Mouse (Mus musculus) intestine, embryonic 15.5 days (tissue): ENCODE measurements around the gene Rack1. TPM values are rescaled to one million over a fixed set of nuclear protein-coding genes. Genes with fewer than 3 reads are reported as not detected.
"Not testable (repeated sequence)": the region's sequence is repeated elsewhere in the genome, so short reads cannot be mapped to it uniquely, and the experiment has no call there.

Source experiments
- ATAC-seq: fragments of 200-750 bp; cut with Nextera tagmentation; 2 replicates; pipeline ENCODE4 v1.8.0; 2017; ENCODE audit warnings: moderate TSS enrichment, moderate library complexity
- H3K27ac ChIP-seq: fragments of 300-500 bp; sonication (generic); 2 replicates; pipeline ENCODE4 v1.5.1; 2015; ENCODE audit warnings: mild to moderate bottlenecking, inconsistent platforms
- H3K27me3 ChIP-seq: fragments of 300-500 bp; sonication (generic); replicated peaks from 2 replicates; pipeline ENCODE4 v1.6.1; 2015; ENCODE audit warnings: inconsistent platforms
- H3K36me3 ChIP-seq: fragments of 300-500 bp; sonication (generic); 2 replicates; pipeline ENCODE4 v1.6.1; 2015; ENCODE audit warnings: inconsistent platforms
- H3K4me1 ChIP-seq: fragments of 300-500 bp; sonication (generic); replicated peaks from 2 replicates; pipeline ENCODE4 v1.6.1; 2015; ENCODE audit warnings: inconsistent platforms
- H3K4me2 ChIP-seq: fragments of 300-500 bp; sonication (generic); replicated peaks from 2 replicates; pipeline ENCODE4 v1.6.1; 2015; ENCODE audit warnings: mild to moderate bottlenecking, inconsistent platforms
- H3K4me3 ChIP-seq: fragments of 300-500 bp; sonication (generic); replicated peaks from 2 replicates; pipeline ENCODE4 v1.5.1; 2015; ENCODE audit warnings: inconsistent platforms
- H3K9ac ChIP-seq: fragments of 300-500 bp; sonication (generic); 2 replicates; pipeline ENCODE4 v1.6.1; 2015; ENCODE audit warnings: inconsistent platforms
- H3K9me3 ChIP-seq: fragments of 300-500 bp; sonication (generic); 2 replicates; pipeline ENCODE4 v1.6.1; 2016; ENCODE audit warnings: inconsistent platforms
- WGBS: fragments of 180-500 bp; shearing (Covaris S2); methylation state at CpG from one replicate; pipeline ENCODE4 v1.1.7; 2015; 5-methylcytosine and 5-hydroxymethylcytosine counted together
- polyA plus RNA-seq: library from polyadenylated mRNA; unstranded; fragments of >200 nt; fragmentation: Nextera tagmentation; extraction: Ambion mirVana; gene quantifications from 2 replicates; pipeline ENCODE4 v1.2.1, GENCODE M21; 2015

Rack1 gene
- polyA plus RNA-seq, 1 experiment from 2014 or later: 815 TPM

DNA sequence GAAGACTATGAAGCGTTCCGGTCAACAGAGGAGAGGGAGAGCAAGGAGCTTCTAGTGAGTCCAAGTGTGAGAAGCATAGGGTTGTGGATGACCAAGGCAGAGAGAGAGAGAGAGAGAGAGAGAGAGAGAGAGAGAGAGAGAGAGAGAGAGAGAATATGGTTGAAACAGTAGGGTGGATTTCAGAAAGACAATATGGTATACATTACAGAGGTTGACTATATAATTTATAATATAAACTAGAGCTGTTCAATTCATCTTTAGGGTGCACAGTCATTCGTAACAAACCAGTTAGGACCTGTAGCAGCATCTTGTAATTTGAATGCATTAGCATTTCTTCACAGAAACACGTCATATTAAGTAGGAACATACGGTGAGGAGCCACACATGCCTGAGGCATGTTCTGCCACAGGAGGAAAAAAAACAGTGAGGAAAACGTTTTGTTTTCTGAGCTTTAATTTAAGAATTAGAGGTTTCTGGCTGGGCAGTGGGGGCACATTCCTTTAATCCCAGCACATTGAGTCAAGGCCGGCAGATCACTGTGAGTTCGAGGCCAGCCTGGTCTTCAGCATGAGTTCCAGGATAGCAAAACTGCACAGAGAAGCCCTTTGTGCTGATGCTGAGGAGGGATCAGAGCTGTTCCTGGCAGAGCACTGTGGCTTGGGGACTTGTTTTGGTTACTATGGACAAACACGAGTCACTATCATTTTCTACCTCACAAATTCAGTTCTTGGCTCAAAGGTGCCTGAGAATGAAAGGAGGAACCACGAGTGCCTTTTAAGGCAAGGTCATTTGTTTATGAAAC is 38.9 kb downstream of the Rack1 start:
- no peak for ATAC-seq
- Histone ChIP-seq H3K4me2 (peak overlapping the region; percentile 91), H3K9me3 (no peaks in the 10 kb centered on the region), H3K36me3 (no peaks in the 10 kb centered on the region), H3K4me1 (peaks cover 4% of the 10 kb centered on the region), H3K27me3 (no peaks in the 10 kb centered on the region), H3K9ac (no peak overlapping the region), H3K27ac (no peak overlapping the region), H3K4me3 (peak overlapping the region; percentile 92)
- WGBS: 76% methylated on average over 10 of the region's 10 CpGs

DNA sequence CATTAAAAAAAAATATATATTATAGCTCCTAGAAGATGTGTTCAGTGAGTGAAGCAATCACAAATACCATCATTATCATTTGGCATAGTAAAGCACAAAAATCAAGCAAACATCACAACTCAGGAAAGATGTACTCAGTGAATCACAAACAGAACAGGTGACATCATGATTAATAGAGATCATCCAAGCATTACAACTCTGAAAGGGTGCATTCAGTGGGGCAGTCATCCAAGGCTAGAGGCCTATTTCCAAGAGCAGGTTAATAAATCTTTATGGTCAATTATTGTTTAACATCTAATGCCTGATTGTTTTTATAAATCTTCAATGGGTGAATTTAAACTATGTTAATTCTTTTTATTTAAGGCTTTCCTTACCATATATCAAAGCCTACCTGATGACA is 40.7 kb downstream of the Rack1 start:
- Histone ChIP-seq H3K9me3 (no peaks in the 10 kb centered on the region), H3K27me3 (no peaks in the 10 kb centered on the region), H3K4me2 (no peak overlapping the region), H3K4me3 (no peak overlapping the region), H3K4me1 (peaks cover 4% of the 10 kb centered on the region), H3K36me3 (no peaks in the 10 kb centered on the region), H3K27ac (no peak overlapping the region), H3K9ac (no peak overlapping the region)
- ATAC-seq: no peak

DNA sequence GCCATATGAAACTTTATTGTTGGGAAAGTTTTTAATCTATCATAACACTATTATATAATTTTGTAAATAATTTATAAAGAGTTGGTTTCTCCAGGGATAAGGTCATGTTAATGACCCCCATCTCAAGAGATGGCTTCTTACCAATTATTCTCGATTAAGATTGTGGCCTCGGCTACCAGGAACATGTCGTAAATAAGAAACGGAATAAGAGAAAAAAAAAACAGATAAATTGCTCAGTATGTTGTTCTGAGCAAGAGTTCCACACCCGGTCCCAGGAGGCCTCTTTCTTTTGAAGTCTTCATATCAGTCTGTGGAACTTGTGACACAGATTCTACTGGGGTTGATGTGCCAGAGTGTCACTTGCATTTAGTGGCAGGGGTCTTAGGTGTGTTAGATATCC is 41.1 kb downstream of the Rack1 start:
- 77% methylated on average over 5 of the region's 5 CpGs for WGBS
- no peaks in the 10 kb centered on the region for H3K36me3 ChIP-seq
- H3K9ac ChIP-seq: no peak overlapping the region
- H3K27ac ChIP-seq: no peak overlapping the region
- H3K27me3 ChIP-seq: no peaks in the 10 kb centered on the region
- H3K9me3 ChIP-seq: no peaks in the 10 kb centered on the region
- no peak overlapping the region for H3K4me3 ChIP-seq
- no peak overlapping the region for H3K4me2 ChIP-seq
- peaks cover 4% of the 10 kb centered on the region for H3K4me1 ChIP-seq
- ATAC-seq: no peak

DNA sequence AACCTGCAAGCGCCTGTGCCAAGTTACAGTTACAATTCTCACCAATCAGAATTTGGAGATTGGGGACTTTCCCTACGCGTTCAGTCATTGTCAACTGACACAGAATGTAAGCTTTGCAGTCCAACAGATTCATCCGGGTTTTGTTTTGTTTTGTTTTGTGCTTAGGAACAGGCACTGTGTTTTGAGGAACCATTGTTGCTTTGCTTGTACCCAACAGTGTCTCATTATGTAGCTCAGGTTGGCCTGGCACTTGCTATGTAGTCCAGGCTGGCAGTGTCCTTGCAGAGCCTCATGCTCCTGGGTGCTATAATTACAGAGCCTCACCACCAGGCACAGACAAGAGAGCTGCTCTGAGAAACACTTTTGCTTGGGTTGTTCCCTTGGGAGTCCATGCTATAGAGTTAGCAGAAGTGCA is 42.3 kb downstream of the Rack1 start:
- WGBS: 89% methylated on average over 4 of the region's 4 CpGs
- Histone ChIP-seq H3K4me2 (no peak overlapping the region), H3K9me3 (no peaks in the 10 kb centered on the region), H3K4me1 (no peaks in the 10 kb centered on the region), H3K27me3 (no peaks in the 10 kb centered on the region), H3K27ac (no peak overlapping the region), H3K9ac (no peak overlapping the region), H3K36me3 (no peaks in the 10 kb centered on the region), H3K4me3 (no peak overlapping the region)
- no peak for ATAC-seq

DNA sequence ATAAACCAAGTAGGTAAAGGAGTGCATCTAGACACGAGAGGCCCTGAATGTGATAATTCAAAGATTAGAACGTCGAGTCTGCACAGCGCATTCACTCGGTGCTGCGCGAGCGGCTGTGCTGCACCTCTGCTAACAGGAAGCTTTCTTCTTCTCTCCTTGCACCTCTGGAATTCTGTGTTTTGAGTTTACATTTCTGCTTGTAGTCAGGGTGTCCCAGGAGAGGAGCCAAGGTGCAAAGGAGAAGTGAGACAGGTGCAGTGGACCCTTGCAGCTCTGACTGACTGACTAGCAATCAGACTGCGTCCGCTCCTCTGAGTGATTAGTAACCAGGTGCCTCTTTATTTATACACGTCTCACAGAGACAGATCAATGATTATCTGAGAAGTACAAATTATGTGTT is 43.1 kb downstream of the Rack1 start:
- Histone ChIP-seq H3K4me2 (no peak overlapping the region), H3K27ac (no peak overlapping the region), H3K27me3 (no peaks in the 10 kb centered on the region), H3K36me3 (no peaks in the 10 kb centered on the region), H3K4me3 (no peak overlapping the region), H3K4me1 (no peaks in the 10 kb centered on the region), H3K9ac (no peak overlapping the region), H3K9me3 (no peaks in the 10 kb centered on the region)
- no peak for ATAC-seq
- WGBS: 61% methylated on average over 11 of the region's 11 CpGs

DNA sequence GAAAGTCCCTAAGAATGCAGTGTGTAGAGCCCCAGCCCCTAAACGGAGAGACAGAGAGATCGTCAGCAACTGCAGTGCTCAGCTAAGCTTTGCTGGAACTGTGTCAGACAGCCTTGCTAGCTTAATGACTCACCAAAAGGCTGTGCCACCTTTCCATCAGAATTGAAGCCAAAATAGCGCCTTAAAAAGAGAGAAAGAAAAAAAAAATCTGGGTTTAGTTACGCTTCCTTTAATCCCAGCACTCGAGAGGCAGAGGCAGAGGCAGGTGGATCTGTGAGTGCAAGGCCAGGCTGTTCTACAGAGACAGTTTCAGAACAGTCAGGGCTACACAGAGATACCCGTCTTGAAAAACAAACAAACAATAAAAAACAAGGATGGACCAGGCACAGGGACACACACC is 44.2 kb downstream of the Rack1 start:
- no peak overlapping the region for H3K4me3 ChIP-seq
- no peak overlapping the region for H3K9ac ChIP-seq
- WGBS: 50% methylated on average over 6 of the region's 6 CpGs
- ATAC-seq: no peak
- H3K9me3 ChIP-seq: no peaks in the 10 kb centered on the region
- no peaks in the 10 kb centered on the region for H3K4me1 ChIP-seq
- no peaks in the 10 kb centered on the region for H3K27me3 ChIP-seq
- H3K36me3 ChIP-seq: no peaks in the 10 kb centered on the region
- no peak overlapping the region for H3K27ac ChIP-seq
- no peak overlapping the region for H3K4me2 ChIP-seq

DNA sequence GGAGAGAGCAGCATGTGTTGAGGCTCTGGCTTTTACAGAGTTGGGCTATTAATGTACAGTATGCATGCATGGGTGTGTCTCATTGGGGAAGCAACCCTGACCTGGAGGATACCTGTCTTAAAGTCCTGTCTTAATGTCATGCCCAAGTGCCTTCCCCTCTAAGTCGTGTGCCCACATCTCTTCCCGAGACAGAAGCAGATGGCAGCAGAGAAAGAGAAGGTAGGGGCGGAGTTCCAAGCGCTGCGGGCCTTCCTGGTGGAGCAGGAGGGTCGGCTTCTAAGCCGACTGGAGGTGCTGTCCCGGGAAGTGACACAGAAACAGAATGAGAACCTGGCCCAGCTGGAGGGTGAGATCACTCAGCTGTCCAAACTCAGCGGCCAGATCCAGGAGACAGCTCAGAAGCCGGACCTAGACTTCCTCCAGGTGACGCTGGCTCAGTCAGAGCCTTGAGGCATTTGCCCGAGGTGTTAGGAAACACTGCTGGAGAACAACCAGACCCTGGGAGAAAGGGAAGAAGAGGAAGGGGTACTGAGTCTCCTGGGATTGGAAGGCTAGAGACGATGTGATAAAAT is 45.2 kb downstream of the Rack1 start:
- Histone ChIP-seq H3K36me3 (no peaks in the 10 kb centered on the region), H3K4me3 (no peak overlapping the region), H3K27ac (no peak overlapping the region), H3K4me1 (no peaks in the 10 kb centered on the region), H3K27me3 (no peaks in the 10 kb centered on the region), H3K9me3 (no peaks in the 10 kb centered on the region), H3K9ac (no peak overlapping the region), H3K4me2 (no peak overlapping the region)
- no peak for ATAC-seq
- 38% methylated on average over 13 of the region's 13 CpGs for WGBS

DNA sequence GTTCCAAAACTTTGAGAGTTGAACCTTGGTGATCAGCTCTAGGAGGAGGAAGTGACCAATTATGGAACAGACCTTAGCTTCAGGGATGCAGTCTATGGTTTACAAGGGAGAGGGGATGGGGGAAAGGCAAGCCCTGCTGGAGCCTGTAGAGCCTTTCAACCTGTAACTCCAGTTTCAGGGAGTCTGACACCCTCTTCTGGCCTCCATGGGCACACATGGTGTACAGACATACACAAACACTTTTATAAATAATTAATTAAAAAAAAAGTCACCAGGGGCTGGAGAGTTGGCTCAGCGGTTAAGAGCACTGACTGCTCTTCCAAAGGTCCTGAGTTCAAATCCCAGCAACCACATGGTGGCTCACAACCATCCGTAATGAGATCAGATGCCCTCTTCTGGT is 46.2 kb downstream of the Rack1 start:
- 87% methylated on average over 2 of the region's 2 CpGs for WGBS
- H3K9me3 ChIP-seq, H3K9ac ChIP-seq, H3K4me3 ChIP-seq, H3K4me1 ChIP-seq, H3K4me2 ChIP-seq, ATAC-seq, H3K27ac ChIP-seq, H3K27me3 ChIP-seq, H3K36me3 ChIP-seq: not testable (repeated sequence)

DNA sequence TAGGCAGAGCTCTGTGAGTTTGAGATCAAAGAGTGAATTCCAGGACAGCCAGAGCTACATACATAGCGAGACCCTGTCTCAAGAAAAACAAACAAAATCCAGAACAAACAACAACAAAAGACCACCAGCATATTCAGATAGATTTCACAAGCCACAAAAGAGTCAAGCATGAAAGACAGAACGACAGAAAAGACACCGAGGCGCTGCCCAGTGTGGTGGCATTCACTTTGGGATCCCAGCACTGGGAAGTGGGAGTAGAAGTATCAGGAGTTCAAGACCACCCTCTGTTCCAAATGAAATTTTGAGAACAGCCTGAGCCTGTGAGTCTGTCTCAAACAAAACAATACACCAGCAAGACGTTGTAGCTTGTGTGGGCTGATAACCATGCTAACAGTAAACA is 46.7 kb downstream of the Rack1 start:
- Histone ChIP-seq H3K36me3 (no peaks in the 10 kb centered on the region), H3K4me1 (no peaks in the 10 kb centered on the region), H3K4me3 (no peak overlapping the region), H3K4me2 (no peak overlapping the region), H3K27ac (no peak overlapping the region), H3K27me3 (no peaks in the 10 kb centered on the region), H3K9me3 (no peaks in the 10 kb centered on the region), H3K9ac (no peak overlapping the region)
- no peak for ATAC-seq
- 69% methylated on average over 5 of the region's 5 CpGs for WGBS

DNA sequence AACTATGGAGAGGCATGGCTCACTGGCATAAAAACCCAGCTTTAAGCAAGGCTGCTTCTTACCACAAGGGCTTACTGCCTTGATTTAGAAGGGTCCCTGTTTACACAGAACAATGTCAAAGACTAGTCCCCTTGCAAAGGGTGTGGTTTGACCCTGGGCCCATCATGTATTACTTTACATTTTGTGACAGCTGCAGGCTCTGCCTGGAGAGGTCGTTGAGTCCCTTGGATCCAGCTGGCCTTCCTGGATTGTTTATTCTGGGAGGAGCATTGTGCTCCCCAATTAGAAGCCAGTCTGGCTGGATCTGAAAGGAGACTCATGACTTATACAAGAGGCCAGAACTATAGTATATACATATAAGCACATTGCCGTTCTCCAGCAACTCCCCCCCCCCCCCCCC is 50.1 kb downstream of the Rack1 start:
- no peaks in the 10 kb centered on the region for H3K27me3 ChIP-seq
- WGBS: 18% methylated on average over 2 of the region's 2 CpGs
- H3K9ac ChIP-seq: no peak overlapping the region

DNA sequence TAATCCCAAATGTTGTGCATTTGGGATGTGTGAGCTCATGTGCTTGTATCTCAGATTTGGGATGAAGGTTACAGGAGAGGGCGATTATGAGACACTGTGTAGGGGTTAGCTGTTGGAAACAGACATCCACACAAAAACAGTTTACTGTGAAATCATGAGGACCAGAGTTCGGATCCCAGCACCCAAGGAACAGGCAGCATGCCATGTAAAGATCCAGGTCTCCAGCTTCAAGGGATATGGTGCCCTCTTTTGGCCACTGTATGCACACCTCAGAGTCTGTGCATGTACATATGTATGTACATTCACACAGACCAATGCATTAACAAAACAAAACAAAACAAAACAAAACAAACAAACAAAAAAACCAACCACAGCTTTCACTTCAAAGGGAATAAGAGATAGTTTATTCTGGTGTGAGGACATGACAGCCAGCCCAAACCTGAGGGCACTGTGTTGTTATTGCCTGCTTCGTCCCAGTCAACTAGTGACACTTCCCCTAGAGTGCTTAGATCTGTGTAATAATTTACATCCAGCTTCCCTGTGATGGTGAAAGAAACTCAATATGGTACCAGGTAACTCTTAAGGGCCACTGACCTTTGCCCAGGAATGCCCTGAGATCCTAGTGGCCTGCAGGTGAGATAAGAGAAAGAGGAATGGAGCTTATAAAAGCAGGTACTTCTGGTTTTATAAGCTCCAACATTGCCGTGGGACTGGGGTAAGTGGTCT is 51.3 kb downstream of the Rack1 start:
- WGBS: 70% methylated on average over 4 of the region's 4 CpGs
- H3K9me3 ChIP-seq: no peaks in the 10 kb centered on the region
- H3K27me3 ChIP-seq: no peaks in the 10 kb centered on the region
- no peak overlapping the region for H3K27ac ChIP-seq
- H3K36me3 ChIP-seq: no peaks in the 10 kb centered on the region
- H3K4me1 ChIP-seq: 0 out of 2 replicates have a peak, but pooled peaks cover 9% of the 10 kb centered on the region
- H3K4me2 ChIP-seq: no peak overlapping the region
- H3K9ac ChIP-seq: no peak overlapping the region
- no peak for ATAC-seq
- no peak overlapping the region for H3K4me3 ChIP-seq

More for the DNA sequence above, 50.1 kb downstream of the Rack1 start:
- Histone ChIP-seq H3K4me2 (no peak overlapping the region), H3K4me3 (no peak overlapping the region), H3K4me1 (0 out of 2 replicates have a peak, but pooled peaks cover 9% of the 10 kb centered on the region), H3K27ac (no peak overlapping the region), H3K9me3 (no peaks in the 10 kb centered on the region), H3K36me3 (no peaks in the 10 kb centered on the region)
- ATAC-seq: no peak

DNA sequence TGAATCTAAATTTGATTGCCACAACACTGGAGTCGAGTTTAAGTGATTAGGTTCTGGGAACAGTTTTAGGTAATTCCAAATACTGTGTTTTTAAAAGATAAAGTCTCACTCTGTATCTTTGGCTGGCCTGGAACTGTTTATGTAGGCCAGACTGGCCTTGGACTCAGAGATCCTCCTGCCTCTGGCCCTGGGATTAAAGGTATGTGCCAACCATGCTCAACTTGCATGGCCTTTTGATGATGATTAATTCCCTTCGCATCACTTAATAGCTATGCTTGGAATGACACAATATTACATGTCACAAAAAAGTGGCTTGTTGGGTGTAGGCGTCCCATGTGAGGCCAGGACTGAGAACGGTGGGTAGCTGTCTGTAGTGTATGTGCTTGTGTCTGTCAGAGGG is 52.1 kb downstream of the Rack1 start:
- H3K9me3 ChIP-seq: no peaks in the 10 kb centered on the region
- no peak overlapping the region for H3K4me3 ChIP-seq
- 0 out of 2 replicates have a peak, but pooled peaks cover 9% of the 10 kb centered on the region for H3K4me1 ChIP-seq
- WGBS: 71% methylated on average over 4 of the region's 4 CpGs
- ATAC-seq: no peak
- no peak overlapping the region for H3K27ac ChIP-seq
- peak overlapping the region; percentile 86; the same call in 1 of the 2 replicates for H3K4me2 ChIP-seq
- H3K9ac ChIP-seq: no peak overlapping the region
- H3K36me3 ChIP-seq: no peaks in the 10 kb centered on the region
- H3K27me3 ChIP-seq: no peaks in the 10 kb centered on the region
